Mouse (Mus musculus) hindbrain, embryonic 10.5 days (tissue): Measurements from ENCODE around the gene Gm21972. TPM values are rescaled to one million over a fixed set of nuclear protein-coding genes. Genes with fewer than 3 reads are reported as not detected.

Experiments used
- DNase-seq: peaks from one replicate; pipeline ENCODE4 v3.0.0-alpha.2; 2017; ENCODE audit warnings: low spot score
- H3K27ac ChIP-seq: fragments of 300-500 bp; sonication (generic); 2 replicates; pipeline ENCODE4 v1.5.1; 2016; ENCODE audit warnings: mild to moderate bottlenecking, moderate library complexity
- H3K27me3 ChIP-seq: fragments of 300-500 bp; sonication (generic); 2 replicates; pipeline ENCODE4 v1.6.1; 2016; ENCODE audit warnings: mild to moderate bottlenecking; ENCODE audit not compliant: poor library complexity, insufficient read depth, severe bottlenecking
- H3K36me3 ChIP-seq: fragments of 300-500 bp; sonication (generic); 2 replicates; pipeline ENCODE4 v1.6.1; 2016; ENCODE audit warnings: mild to moderate bottlenecking, moderate library complexity
- H3K4me1 ChIP-seq: fragments of 300-500 bp; sonication (generic); replicated peaks from 2 replicates; pipeline ENCODE4 v1.6.1; 2016; ENCODE audit warnings: mild to moderate bottlenecking
- H3K4me3 ChIP-seq: fragments of 300-500 bp; sonication (generic); 2 replicates; pipeline ENCODE4 v1.5.1; 2016; ENCODE audit warnings: mild to moderate bottlenecking, moderate library complexity
- H3K9me3 ChIP-seq: fragments of 300-500 bp; sonication (generic); 2 replicates; pipeline ENCODE4 v1.6.1; 2016; ENCODE audit warnings: mild to moderate bottlenecking, moderate library complexity
- WGBS: fragments of 180-500 bp; shearing (Covaris S2); methylation state at CpG from one replicate; pipeline ENCODE4 v1.1.7; 2016; 5-methylcytosine and 5-hydroxymethylcytosine counted together
- polyA plus RNA-seq: library from polyadenylated mRNA; unstranded; fragments of >200 nt; fragmentation: Nextera tagmentation; extraction: Ambion mirVana; gene quantifications from 2 replicates; pipeline ENCODE4 v1.2.1, GENCODE M21; 2016

The Gm21972 gene
- polyA plus RNA-seq, 1 experiment from 2014 or later, result not detected

DNA sequence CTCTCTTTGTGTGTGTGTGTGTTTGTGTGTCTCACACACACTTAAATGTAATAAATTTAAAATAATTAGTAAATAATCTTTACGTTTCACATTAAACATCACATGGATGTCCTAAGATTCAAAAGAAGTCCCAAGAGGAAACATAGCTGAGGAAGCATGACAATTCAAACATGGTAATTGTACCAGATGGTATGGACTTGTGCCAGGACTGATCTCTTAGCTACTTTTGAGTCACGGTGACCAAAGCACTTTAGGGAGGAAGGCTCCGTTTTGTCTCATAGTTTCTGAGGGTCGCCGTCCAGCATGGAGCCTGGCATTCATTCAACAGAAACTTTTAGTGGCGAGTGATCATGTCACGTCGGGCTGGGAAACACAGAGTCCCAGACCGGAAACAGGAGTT lies 14.7 kb downstream of the Gm21972 start:
- H3K9me3 ChIP-seq, result no peaks in the 10 kb centered on the region
- DNase-seq, result no peak
- 91% methylated on average over 9 of the region's 9 CpGs for WGBS

GRCm38 (mm10) chr1:86150929-86151328 lies 17.5 kb downstream of the Gm21972 start:
- H3K27me3 ChIP-seq, result no peaks in the 10 kb centered on the region
- H3K4me1 ChIP-seq, result peaks cover 18% of the 10 kb centered on the region
- H3K9me3 ChIP-seq, result no peaks in the 10 kb centered on the region
- no peak overlapping the region for H3K4me3 ChIP-seq
- H3K36me3 ChIP-seq, result no peaks in the 10 kb centered on the region
- WGBS, result 82% methylated on average over 6 of the region's 6 CpGs
- H3K27ac ChIP-seq, result no peak overlapping the region
- DNase-seq, result no peak

More for the DNA sequence above, 14.7 kb downstream of the Gm21972 start:
- Histone ChIP-seq H3K4me1 (no peaks in the 10 kb centered on the region), H3K27me3 (no peaks in the 10 kb centered on the region), H3K4me3 (no peak overlapping the region), H3K27ac (no peak overlapping the region), H3K36me3 (0 out of 2 replicates have a peak, but pooled peaks cover 1% of the 10 kb centered on the region)

GRCm38 (mm10) chr1:86151376-86151775 lies 17.9 kb downstream of the Gm21972 start:
- no peaks in the 10 kb centered on the region for H3K36me3 ChIP-seq
- no peak overlapping the region for H3K4me3 ChIP-seq
- no peak for DNase-seq
- no peaks in the 10 kb centered on the region for H3K27me3 ChIP-seq
- H3K4me1 ChIP-seq, result peaks cover 20% of the 10 kb centered on the region
- no peak overlapping the region for H3K27ac ChIP-seq
- WGBS, result 85% methylated on average over 7 of the region's 7 CpGs
- no peaks in the 10 kb centered on the region for H3K9me3 ChIP-seq

DNA sequence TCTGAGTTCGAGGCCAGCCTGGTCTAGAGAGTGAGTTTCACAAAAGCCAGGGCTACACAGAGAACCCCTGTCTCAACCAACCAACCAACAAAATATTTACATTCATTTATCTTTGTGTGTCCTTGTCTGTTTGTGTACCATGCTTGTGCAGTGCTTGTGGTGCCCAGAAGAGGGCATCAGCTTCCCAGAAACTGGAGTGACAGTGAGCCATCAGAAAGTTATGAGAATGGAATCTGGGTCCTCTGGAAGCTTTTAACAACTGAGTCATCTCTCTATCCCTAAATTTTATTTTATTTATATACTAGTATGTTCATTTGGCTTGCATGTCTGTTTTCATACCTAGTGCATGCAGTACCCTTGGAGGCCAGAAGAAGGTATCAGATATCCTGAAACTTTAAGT lies 19.2 kb downstream of the Gm21972 start:
- no peak for DNase-seq
- Histone ChIP-seq H3K36me3 (peaks cover 9% of the 10 kb centered on the region; the same call in 1 of the 2 replicates), H3K9me3 (no peaks in the 10 kb centered on the region), H3K4me1 (peaks cover 20% of the 10 kb centered on the region), H3K4me3 (no peak overlapping the region), H3K27ac (no peak overlapping the region), H3K27me3 (no peaks in the 10 kb centered on the region)
- 90% methylated on average over 1 of the region's 1 CpGs for WGBS

GRCm38 (mm10) chr1:86154133-86154823 lies 20.8 kb downstream of the Gm21972 start, which contains the start of gene Armc9:
Gene Armc9, plus strand, starts transcription at chr1:86154780.
- Histone ChIP-seq H3K27ac (peak within 1 kb of the TSS; percentile 87), H3K9me3 (no peaks in the 10 kb centered on the region), H3K36me3 (peaks cover 24% of the 10 kb centered on the region; the same call in 1 of the 2 replicates), H3K4me1 (peaks cover 20% of the 10 kb centered on the region), H3K4me3 (peak within 1 kb of the TSS; percentile 86), H3K27me3 (no peaks in the 10 kb centered on the region)
- DNase-seq, result peak; percentile 96
- WGBS, result 5% methylated on average over 40 of the region's 40 CpGs

DNA sequence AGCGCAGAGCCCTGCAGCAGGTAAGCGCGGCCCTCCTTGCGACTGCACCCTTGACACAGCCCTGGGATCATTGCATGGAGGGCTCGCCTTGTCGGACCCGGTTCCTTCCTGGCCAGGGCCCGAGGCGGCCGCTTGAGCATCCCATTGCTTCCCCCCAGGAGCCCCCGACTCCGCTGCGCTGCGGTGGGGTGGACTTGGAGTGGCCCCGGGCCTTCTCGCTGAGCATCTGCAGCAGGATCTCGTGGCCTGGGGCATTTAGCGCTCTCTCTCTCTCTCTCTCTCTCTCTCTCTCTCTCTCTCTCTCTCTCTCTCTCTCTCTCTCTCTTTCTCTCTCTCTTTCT lies 21.4 kb downstream of the Gm21972 start:
- H3K27me3 ChIP-seq, result no peaks in the 10 kb centered on the region
- H3K36me3 ChIP-seq, result peaks cover 24% of the 10 kb centered on the region; the same call in 1 of the 2 replicates
- peak overlapping the region; percentile 86 for H3K4me3 ChIP-seq
- H3K27ac ChIP-seq, result peak overlapping the region; percentile 87
- peaks cover 20% of the 10 kb centered on the region for H3K4me1 ChIP-seq
- no peaks in the 10 kb centered on the region for H3K9me3 ChIP-seq
- 0% methylated on average over 18 of the region's 18 CpGs for WGBS
- DNase-seq, result no peak

DNA sequence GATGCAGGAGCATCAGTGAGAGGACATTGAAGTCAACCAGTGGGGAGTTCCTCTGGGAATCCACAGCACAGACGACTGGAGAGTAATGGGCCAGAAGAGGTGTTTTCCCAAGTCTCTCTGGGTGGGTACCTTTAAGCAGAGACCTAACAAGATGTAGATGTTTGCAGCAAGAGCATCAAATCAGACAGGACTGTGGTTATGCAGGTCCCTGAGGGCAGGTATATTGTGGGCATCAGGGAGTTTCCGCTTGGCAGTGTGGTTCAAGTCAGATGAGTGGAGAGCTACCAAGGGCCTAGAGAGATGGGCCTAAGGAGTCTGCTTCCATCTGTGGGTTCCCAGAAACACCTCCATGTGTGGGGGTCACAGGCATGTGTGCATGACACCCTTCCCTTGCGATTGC lies 22.6 kb downstream of the Gm21972 start:
- Histone ChIP-seq H3K4me1 (peaks cover 20% of the 10 kb centered on the region), H3K36me3 (peaks cover 37% of the 10 kb centered on the region), H3K9me3 (no peaks in the 10 kb centered on the region), H3K27ac (no peak overlapping the region), H3K27me3 (no peaks in the 10 kb centered on the region), H3K4me3 (peak overlapping the region; percentile 86; the same call in 1 of the 2 replicates)
- no peak for DNase-seq
- 88% methylated on average over 3 of the region's 3 CpGs for WGBS

DNA sequence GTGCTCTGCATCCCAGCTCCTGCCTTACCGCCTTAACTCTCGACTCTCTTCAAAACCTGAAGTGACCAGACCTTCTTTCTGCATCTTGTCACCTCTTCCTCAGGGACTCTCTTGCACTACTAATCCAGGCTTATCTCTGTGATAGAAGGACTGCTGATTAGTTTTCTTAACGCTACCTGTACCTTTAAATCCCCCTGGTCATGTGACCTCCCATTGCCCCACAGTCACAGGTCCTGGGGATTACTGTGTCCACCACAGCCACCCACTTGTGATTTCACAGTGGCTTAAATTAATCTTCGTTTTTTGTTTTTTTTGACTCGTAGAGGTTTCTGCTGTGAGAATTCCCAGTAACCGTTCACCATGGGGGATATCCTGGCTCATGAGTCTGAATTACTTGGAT lies 23.2 kb downstream of the Gm21972 start:
- Histone ChIP-seq H3K9me3 (no peaks in the 10 kb centered on the region), H3K36me3 (peaks cover 42% of the 10 kb centered on the region), H3K4me1 (peaks cover 20% of the 10 kb centered on the region), H3K27ac (no peak overlapping the region), H3K4me3 (no peak overlapping the region), H3K27me3 (no peaks in the 10 kb centered on the region)
- 92% methylated on average over 6 of the region's 6 CpGs for WGBS
- no peak for DNase-seq

- WGBS, result 91% methylated on average over 6 of the region's 6 CpGs
- H3K27me3 ChIP-seq, result no peaks in the 10 kb centered on the region
- no peak overlapping the region for H3K4me3 ChIP-seq
- H3K36me3 ChIP-seq, result peaks cover 75% of the 10 kb centered on the region
- no peak overlapping the region for H3K27ac ChIP-seq
- no peaks in the 10 kb centered on the region for H3K9me3 ChIP-seq
- DNase-seq, result no peak
- H3K4me1 ChIP-seq, result peaks cover 11% of the 10 kb centered on the region
Observed at GRCm38 (mm10) chr1:86160059-86160458, 26.6 kb downstream of the Gm21972 start.

DNA sequence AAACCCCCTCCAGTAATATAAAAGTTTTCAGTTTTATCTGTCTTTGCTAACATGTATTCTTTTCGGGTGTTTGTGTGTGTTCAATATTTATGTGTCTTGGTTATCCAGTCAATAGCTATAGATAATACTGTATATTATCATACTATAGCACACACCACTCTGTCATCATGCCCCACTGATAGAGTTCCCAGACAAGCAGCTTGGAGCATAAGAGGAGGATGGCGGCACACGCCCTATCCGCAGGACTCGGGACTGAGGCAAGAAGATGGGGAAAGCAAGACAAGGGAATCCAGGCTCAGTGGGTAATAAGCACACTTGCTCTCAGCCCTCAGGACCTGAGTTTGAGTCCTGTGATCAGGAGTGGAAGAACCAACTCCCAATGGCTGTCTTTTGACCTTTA lies 27.0 kb downstream of the Gm21972 start:
- H3K4me3 ChIP-seq, result no peak overlapping the region
- H3K36me3 ChIP-seq, result peaks cover 79% of the 10 kb centered on the region
- WGBS, result 95% methylated on average over 5 of the region's 5 CpGs
- no peak for DNase-seq
- H3K9me3 ChIP-seq, result no peaks in the 10 kb centered on the region
- H3K27ac ChIP-seq, result no peak overlapping the region
- H3K4me1 ChIP-seq, result peaks cover 6% of the 10 kb centered on the region
- no peaks in the 10 kb centered on the region for H3K27me3 ChIP-seq

GRCm38 (mm10) chr1:86161061-86161460 lies 27.6 kb downstream of the Gm21972 start:
- Histone ChIP-seq H3K36me3 (peaks cover 85% of the 10 kb centered on the region), H3K27ac (no peak overlapping the region), H3K4me3 (no peak overlapping the region), H3K27me3 (no peaks in the 10 kb centered on the region), H3K9me3 (no peaks in the 10 kb centered on the region), H3K4me1 (peaks cover under 1% of the 10 kb centered on the region; the same call in 1 of the 2 replicates)
- WGBS, result 95% methylated on average over 5 of the region's 5 CpGs
- DNase-seq, result no peak

DNA sequence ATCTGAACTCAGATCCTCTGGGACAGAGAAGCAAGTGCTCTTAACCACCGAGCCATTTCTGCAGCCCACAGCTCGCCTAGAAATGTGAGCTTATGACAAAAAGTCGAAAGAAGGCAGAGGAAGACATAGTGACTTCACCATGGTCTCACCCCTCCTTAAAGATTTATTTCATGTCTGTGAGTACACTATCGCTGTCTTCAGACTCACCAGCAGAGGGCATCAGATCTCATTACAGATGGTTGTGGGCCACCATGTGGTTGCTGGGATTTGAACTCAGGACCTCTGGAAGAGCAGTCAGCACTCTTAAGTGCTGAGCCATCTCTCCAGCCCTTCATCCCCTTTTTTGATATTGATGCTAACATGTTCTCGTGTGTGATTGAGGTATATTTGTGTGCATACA lies 41.2 kb downstream of the Gm21972 start:
- WGBS, result 92% methylated on average over 5 of the region's 5 CpGs
- Histone ChIP-seq H3K27ac (no peak overlapping the region), H3K4me3 (no peak overlapping the region), H3K9me3 (no peaks in the 10 kb centered on the region), H3K27me3 (no peaks in the 10 kb centered on the region), H3K36me3 (peaks cover 84% of the 10 kb centered on the region), H3K4me1 (no peaks in the 10 kb centered on the region)
- no peak for DNase-seq

GRCm38 (mm10) chr1:86176066-86176465 lies 42.6 kb downstream of the Gm21972 start:
- no peak overlapping the region for H3K27ac ChIP-seq
- DNase-seq, result no peak
- H3K36me3 ChIP-seq, result peaks cover 79% of the 10 kb centered on the region
- H3K4me1 ChIP-seq, result no peaks in the 10 kb centered on the region
- H3K27me3 ChIP-seq, result no peaks in the 10 kb centered on the region
- no peaks in the 10 kb centered on the region for H3K9me3 ChIP-seq
- no peak overlapping the region for H3K4me3 ChIP-seq
- WGBS, result 88% methylated on average over 2 of the region's 2 CpGs
